Mouse (Mus musculus) stomach, embryonic 16.5 days (tissue): ENCODE measurements around the gene Sptbn2. TPM values are rescaled to one million over a fixed set of nuclear protein-coding genes. Genes with fewer than 3 reads are reported as not detected.

Experiments used
- ATAC-seq: fragments of 200-750 bp; cut with Nextera tagmentation; 2 replicates; pipeline ENCODE4 v1.8.0; 2017; ENCODE audit warnings: moderate number of reproducible peaks, moderate TSS enrichment; ENCODE audit not compliant: insufficient read depth, low FRiP score
- H3K27ac ChIP-seq: fragments of 300-500 bp; sonication (generic); 2 replicates; pipeline ENCODE4 v1.5.1; 2014; ENCODE audit warnings: low read length
- H3K27me3 ChIP-seq: fragments of 300-500 bp; sonication (generic); 2 replicates; pipeline ENCODE4 v1.6.1; 2014; ENCODE audit warnings: low read length, control low read depth, mixed read lengths; ENCODE audit not compliant: control insufficient read depth, insufficient read depth
- H3K36me3 ChIP-seq: fragments of 300-500 bp; sonication (generic); 2 replicates; pipeline ENCODE4 v1.6.1; 2014; ENCODE audit warnings: low read length; ENCODE audit not compliant: control insufficient read depth, insufficient read depth
- H3K4me1 ChIP-seq: fragments of 300-500 bp; sonication (generic); 2 replicates; pipeline ENCODE4 v1.6.1; 2014; ENCODE audit warnings: low read length, control low read depth, mixed read lengths; ENCODE audit not compliant: control insufficient read depth, insufficient read depth
- H3K4me2 ChIP-seq: fragments of 300-500 bp; sonication (generic); 2 replicates; pipeline ENCODE4 v1.6.1; 2014; ENCODE audit warnings: low read depth, low read length, mixed read lengths
- H3K4me3 ChIP-seq: fragments of 300-500 bp; sonication (generic); replicated peaks from 2 replicates; pipeline ENCODE4 v1.5.1; 2014; ENCODE audit warnings: mild to moderate bottlenecking, low read length
- H3K9ac ChIP-seq: fragments of 300-500 bp; sonication (generic); 2 replicates; pipeline ENCODE4 v1.6.1; 2014; ENCODE audit warnings: low read length
- H3K9me3 ChIP-seq: fragments of 300-500 bp; sonication (generic); replicated peaks from 2 replicates; pipeline ENCODE4 v1.6.1; 2016; ENCODE audit warnings: low read length, control low read depth; ENCODE audit not compliant: control insufficient read depth
- WGBS: fragments of 180-500 bp; shearing (Covaris S2); extraction: QIAGEN DNeasy Blood & Tissue Kit; methylation state at CpG from one replicate; pipeline ENCODE4 v1.1.7; 2014; 5-methylcytosine and 5-hydroxymethylcytosine counted together
- polyA plus RNA-seq: library from polyadenylated mRNA; unstranded; fragments of >200 nt; fragmentation: Nextera tagmentation; extraction: Ambion mirVana; gene quantifications from 2 replicates; pipeline ENCODE4 v1.2.1, GENCODE M21; 2015

Gene Sptbn2
- polyA plus RNA-seq, 1 experiment from 2014 or later = 4.7 TPM

- no peak for ATAC-seq
- H3K27ac ChIP-seq = no peak overlapping the region
- 84% methylated on average over 2 of the region's 2 CpGs for WGBS
- H3K4me1 ChIP-seq = peaks cover 5% of the 10 kb centered on the region
- H3K27me3 ChIP-seq = no peaks in the 10 kb centered on the region
- H3K36me3 ChIP-seq = peaks cover 31% of the 10 kb centered on the region; the same call in 1 of the 2 replicates
- no peak overlapping the region for H3K9ac ChIP-seq
- no peak overlapping the region for H3K4me2 ChIP-seq
- H3K9me3 ChIP-seq = no peaks in the 10 kb centered on the region
- H3K4me3 ChIP-seq = no peak overlapping the region
Measured at GRCm38 (mm10) chr19:4782891-4783290, 71.9 kb downstream of the Sptbn2 start.

- no peak overlapping the region for H3K4me2 ChIP-seq
- no peak overlapping the region for H3K4me3 ChIP-seq
- H3K36me3 ChIP-seq = peaks cover 30% of the 10 kb centered on the region
- 87% methylated on average over 7 of the region's 7 CpGs for WGBS
- peaks cover 8% of the 10 kb centered on the region for H3K4me1 ChIP-seq
- H3K27ac ChIP-seq = no peak overlapping the region
- no peak overlapping the region for H3K9ac ChIP-seq
- no peak for ATAC-seq
- no peaks in the 10 kb centered on the region for H3K9me3 ChIP-seq
- no peaks in the 10 kb centered on the region for H3K27me3 ChIP-seq
Measured at GRCm38 (mm10) chr19:4785206-4785605, 74.2 kb downstream of the Sptbn2 start.

- no peak overlapping the region for H3K4me3 ChIP-seq
- 90% methylated on average over 2 of the region's 2 CpGs for WGBS
- ATAC-seq = no peak
- H3K4me1 ChIP-seq = peaks cover 17% of the 10 kb centered on the region
- no peak overlapping the region for H3K4me2 ChIP-seq
- H3K36me3 ChIP-seq = peaks cover 37% of the 10 kb centered on the region
- H3K27me3 ChIP-seq = no peaks in the 10 kb centered on the region
- H3K9ac ChIP-seq = no peak overlapping the region
- no peaks in the 10 kb centered on the region for H3K9me3 ChIP-seq
- no peak overlapping the region for H3K27ac ChIP-seq
Measured at GRCm38 (mm10) chr19:4786313-4786712, 75.3 kb downstream of the Sptbn2 start.

GRCm38 (mm10) chr19:4793281-4793830, 82.4 kb downstream of the Sptbn2 start:
- Histone ChIP-seq H3K4me2 (peak overlapping the region; percentile 73), H3K27ac (peak overlapping the region; percentile 83), H3K36me3 (peaks cover 13% of the 10 kb centered on the region; the same call in 1 of the 2 replicates), H3K4me3 (peak overlapping the region; percentile 66), H3K9ac (peak overlapping the region; percentile 75), H3K4me1 (peaks cover 27% of the 10 kb centered on the region), H3K27me3 (no peaks in the 10 kb centered on the region), H3K9me3 (no peaks in the 10 kb centered on the region)
- peak; percentile 52; the same call in 1 of the 2 replicates for ATAC-seq
- WGBS = under 1% methylated on average over 16 of the region's 16 CpGs

GRCm38 (mm10) chr19:4793831-4794422, 83.0 kb downstream of the Sptbn2 start, which contains the start of gene Rbm4:
Gene Rbm4 (minus strand): TSS chr19:4793901.
- ATAC-seq = peak; percentile 99
- H3K4me3 ChIP-seq = peak within 1 kb of the TSS; percentile 66
- H3K27me3 ChIP-seq = no peaks in the 10 kb centered on the region
- H3K9ac ChIP-seq = peak within 1 kb of the TSS; percentile 75
- H3K4me2 ChIP-seq = peak within 1 kb of the TSS; percentile 73
- H3K27ac ChIP-seq = peak within 1 kb of the TSS; percentile 83
- peaks cover 27% of the 10 kb centered on the region for H3K4me1 ChIP-seq
- WGBS = under 1% methylated on average over 31 of the region's 31 CpGs
- H3K36me3 ChIP-seq = peaks cover 13% of the 10 kb centered on the region; the same call in 1 of the 2 replicates
- no peaks in the 10 kb centered on the region for H3K9me3 ChIP-seq

- Histone ChIP-seq H3K4me3 (no peak overlapping the region), H3K27me3 (no peaks in the 10 kb centered on the region), H3K4me2 (no peak overlapping the region), H3K36me3 (peaks cover 22% of the 10 kb centered on the region), H3K9ac (no peak overlapping the region), H3K4me1 (peaks cover 19% of the 10 kb centered on the region), H3K9me3 (no peaks in the 10 kb centered on the region), H3K27ac (no peak overlapping the region)
- ATAC-seq = no peak
- WGBS = 67% methylated on average over 1 of the region's 1 CpGs
Measured at GRCm38 (mm10) chr19:4795929-4796328, 85.0 kb downstream of the Sptbn2 start.

- Histone ChIP-seq H3K36me3 (peaks cover 21% of the 10 kb centered on the region), H3K4me1 (peaks cover 8% of the 10 kb centered on the region), H3K9me3 (no peaks in the 10 kb centered on the region), H3K4me2 (no peak overlapping the region), H3K4me3 (no peak overlapping the region), H3K9ac (no peak overlapping the region), H3K27ac (no peak overlapping the region), H3K27me3 (no peaks in the 10 kb centered on the region)
- WGBS = 92% methylated on average over 2 of the region's 2 CpGs
- no peak for ATAC-seq
Measured at GRCm38 (mm10) chr19:4797846-4798245, 86.9 kb downstream of the Sptbn2 start.

- H3K9me3 ChIP-seq = no peaks in the 10 kb centered on the region
- no peak overlapping the region for H3K4me3 ChIP-seq
- no peak overlapping the region for H3K27ac ChIP-seq
- peaks cover 6% of the 10 kb centered on the region for H3K4me1 ChIP-seq
- H3K4me2 ChIP-seq = no peak overlapping the region
- H3K27me3 ChIP-seq = no peaks in the 10 kb centered on the region
- H3K36me3 ChIP-seq = peaks cover 26% of the 10 kb centered on the region
- WGBS = 89% methylated on average over 5 of the region's 5 CpGs
- ATAC-seq = no peak
- H3K9ac ChIP-seq = no peak overlapping the region
Measured at GRCm38 (mm10) chr19:4799083-4799482, 88.1 kb downstream of the Sptbn2 start.
